Mouse (Mus musculus): ENCODE measurements at regions not wholly inside any gene's neighbourhood (a gene's known extent, or its start where the extent isn't known, plus 50 kb on each side); places are given as distances from the start of the nearest gene placed in this dataset.
A peak's percentile ranks its signal among the peaks of the same experiment; 100 is the strongest.

GRCm38 (mm10) chr5:111529096-111529495, 111.9 kb downstream of the Mn1 start:
- peaks cover 69% of the 10 kb centered on the region for H3K4me1 ChIP-seq
- peak overlapping the region; percentile 92 for H3K27ac ChIP-seq (replicated peaks)
- peak; percentile 59 for DNase-seq (ENCODE audit: low spot score)
- no peak overlapping the region for H3K4me3 ChIP-seq
- H3K36me3 ChIP-seq = no peaks in the 10 kb centered on the region
- H3K9me3 ChIP-seq (replicated peaks) = no peaks in the 10 kb centered on the region
- 26% methylated on average over 9 of the region's 9 CpGs for WGBS
- H3K27me3 ChIP-seq (ENCODE audit: low read depth, poor library complexity, severe bottlenecking) = peaks cover 44% of the 10 kb centered on the region

- Histone ChIP-seq H3K4me1 (peaks cover 87% of the 10 kb centered on the region), H3K27me3 (ENCODE audit: low read depth, poor library complexity, severe bottlenecking) (peaks cover 36% of the 10 kb centered on the region), H3K4me3 (peak overlapping the region; percentile 39), H3K9me3 (replicated peaks) (no peaks in the 10 kb centered on the region), H3K36me3 (no peaks in the 10 kb centered on the region), H3K27ac (replicated peaks) (peak overlapping the region; percentile 86)
- DNase-seq (ENCODE audit: low spot score) = peak; percentile 72
- 14% methylated on average over 26 of the region's 26 CpGs for WGBS
These were observed 113.7 kb downstream of the Mn1 start for GRCm38 (mm10) chr5:111530628-111531524.

- H3K27ac ChIP-seq (replicated peaks) = peak overlapping the region; percentile 76
- H3K36me3 ChIP-seq = no peaks in the 10 kb centered on the region
- peaks cover 86% of the 10 kb centered on the region for H3K4me1 ChIP-seq
- no peak for DNase-seq (ENCODE audit: low spot score)
- WGBS = 91% methylated on average over 9 of the region's 9 CpGs
- H3K4me3 ChIP-seq = no peak overlapping the region
- no peaks in the 10 kb centered on the region for H3K9me3 ChIP-seq (replicated peaks)
- H3K27me3 ChIP-seq (ENCODE audit: low read depth, poor library complexity, severe bottlenecking) = peaks cover 29% of the 10 kb centered on the region
These were observed 115.4 kb downstream of the Mn1 start for GRCm38 (mm10) chr5:111532446-111533035.

- 61% methylated on average over 13 of the region's 13 CpGs for WGBS
- peaks cover 75% of the 10 kb centered on the region for H3K4me1 ChIP-seq
These were observed 118.8 kb downstream of the Mn1 start for GRCm38 (mm10) chr5:111535978-111536377.

GRCm38 (mm10) chr5:111538560-111539450, 121.6 kb downstream of the Mn1 start:
- peak; percentile 50 for DNase-seq (ENCODE audit: low spot score)
- WGBS = 74% methylated on average over 13 of the region's 13 CpGs
- H3K36me3 ChIP-seq = no peaks in the 10 kb centered on the region
- H3K27me3 ChIP-seq (ENCODE audit: low read depth, poor library complexity, severe bottlenecking) = peaks cover 4% of the 10 kb centered on the region; the same call in 1 of the 2 replicates
- H3K9me3 ChIP-seq (replicated peaks) = no peaks in the 10 kb centered on the region
- H3K4me3 ChIP-seq = no peak overlapping the region
- H3K27ac ChIP-seq (replicated peaks) = peak overlapping the region; percentile 74
- peaks cover 53% of the 10 kb centered on the region for H3K4me1 ChIP-seq

More at GRCm38 (mm10) chr5:111535978-111536377, 118.8 kb downstream of the Mn1 start:
- Histone ChIP-seq H3K9me3 (replicated peaks) (no peaks in the 10 kb centered on the region), H3K27me3 (ENCODE audit: low read depth, poor library complexity, severe bottlenecking) (peaks cover 29% of the 10 kb centered on the region), H3K4me3 (no peak overlapping the region), H3K36me3 (no peaks in the 10 kb centered on the region), H3K27ac (replicated peaks) (peak overlapping the region; percentile 76)
- DNase-seq (ENCODE audit: low spot score) = no peak

GRCm38 (mm10) chr5:111540486-111540885, 123.3 kb downstream of the Mn1 start:
- Histone ChIP-seq H3K36me3 (no peaks in the 10 kb centered on the region), H3K4me1 (peaks cover 36% of the 10 kb centered on the region), H3K4me3 (no peak overlapping the region), H3K27me3 (ENCODE audit: low read depth, poor library complexity, severe bottlenecking) (peaks cover 4% of the 10 kb centered on the region; the same call in 1 of the 2 replicates), H3K27ac (replicated peaks) (peak overlapping the region; percentile 55; the same call in 1 of the 2 replicates), H3K9me3 (replicated peaks) (no peaks in the 10 kb centered on the region)
- WGBS = 47% methylated on average over 3 of the region's 3 CpGs
- DNase-seq (ENCODE audit: low spot score) = no peak

- H3K27ac ChIP-seq (replicated peaks) = no peak overlapping the region
- H3K36me3 ChIP-seq = no peaks in the 10 kb centered on the region
- 79% methylated on average over 3 of the region's 3 CpGs for WGBS
- H3K4me3 ChIP-seq = no peak overlapping the region
- H3K9me3 ChIP-seq (replicated peaks) = no peaks in the 10 kb centered on the region
- H3K27me3 ChIP-seq (ENCODE audit: low read depth, poor library complexity, severe bottlenecking) = no peaks in the 10 kb centered on the region
- DNase-seq (ENCODE audit: low spot score) = no peak
- H3K4me1 ChIP-seq = peaks cover 30% of the 10 kb centered on the region
These were observed 124.9 kb downstream of the Mn1 start for GRCm38 (mm10) chr5:111542077-111542476.

GRCm38 (mm10) chr5:111543721-111544495, 126.7 kb downstream of the Mn1 start:
- Histone ChIP-seq H3K27me3 (ENCODE audit: low read depth, poor library complexity, severe bottlenecking) (no peaks in the 10 kb centered on the region), H3K9me3 (replicated peaks) (no peaks in the 10 kb centered on the region), H3K4me3 (no peak overlapping the region), H3K27ac (replicated peaks) (no peak overlapping the region), H3K4me1 (peaks cover 22% of the 10 kb centered on the region), H3K36me3 (no peaks in the 10 kb centered on the region)
- WGBS = 89% methylated on average over 9 of the region's 9 CpGs
- DNase-seq (ENCODE audit: low spot score) = no peak

- H3K4me1 ChIP-seq = peaks cover 52% of the 10 kb centered on the region
- H3K9me3 ChIP-seq (replicated peaks) = no peaks in the 10 kb centered on the region
- no peaks in the 10 kb centered on the region for H3K36me3 ChIP-seq
- DNase-seq (ENCODE audit: low spot score) = no peak
- WGBS = 87% methylated on average over 16 of the region's 16 CpGs
- H3K27me3 ChIP-seq (ENCODE audit: low read depth, poor library complexity, severe bottlenecking) = no peaks in the 10 kb centered on the region; the same call in 1 of the 2 replicates
- H3K4me3 ChIP-seq = no peak overlapping the region
- peak overlapping the region; percentile 95 for H3K27ac ChIP-seq (replicated peaks)
These were observed 136.6 kb downstream of the Mn1 start for GRCm38 (mm10) chr5:111553471-111554382.

- H3K4me3 ChIP-seq = peak overlapping the region; percentile 27
- peak; percentile 85 for DNase-seq (ENCODE audit: low spot score)
- no peaks in the 10 kb centered on the region; the same call in 1 of the 2 replicates for H3K27me3 ChIP-seq (ENCODE audit: low read depth, poor library complexity, severe bottlenecking)
- H3K27ac ChIP-seq (replicated peaks) = peak overlapping the region; percentile 95
- H3K4me1 ChIP-seq = peaks cover 56% of the 10 kb centered on the region
- H3K9me3 ChIP-seq (replicated peaks) = no peaks in the 10 kb centered on the region
- 10% methylated on average over 24 of the region's 24 CpGs for WGBS
- no peaks in the 10 kb centered on the region for H3K36me3 ChIP-seq
These were observed 137.6 kb downstream of the Mn1 start for GRCm38 (mm10) chr5:111554551-111555311.

Measured in midbrain, embryonic 10.5 days (tissue).